ENCODE assay signal across 8 mouse cellular contexts in the genomic region with DNA sequence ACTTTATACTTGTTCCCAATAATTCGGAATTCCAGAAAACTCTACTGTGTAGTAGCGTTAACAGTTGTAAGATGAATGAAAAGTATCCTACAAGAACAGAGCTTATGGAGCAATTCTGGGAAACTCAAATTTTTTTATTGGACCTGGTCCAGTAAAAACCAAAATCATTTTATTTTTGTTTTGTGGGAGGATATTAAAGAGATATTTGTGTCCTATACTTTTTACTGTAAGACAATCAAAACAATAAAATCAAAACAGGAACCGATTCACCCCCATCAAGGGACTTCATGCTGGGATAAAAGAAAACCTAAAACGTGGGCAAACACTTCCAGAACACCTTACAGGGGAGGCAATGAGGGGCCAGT. TPM values are rescaled to one million over a fixed set of nuclear protein-coding genes. Genes with fewer than 3 reads are reported as not detected.
DNase-seq lines count a peak whose midpoint lies in the region; ATAC-seq and TF ChIP-seq lines count a peak whose summit lies in the region.

No protein-coding gene starts in this region.

- H3K9me3 ChIP-seq in heart, embryonic 15.5 days (replicated peaks) = no peaks in the 10 kb centered on the region
- no peaks in the 10 kb centered on the region for H3K9me3 ChIP-seq in G1E (replicated peaks)
- H3K9me3 ChIP-seq in forebrain, embryonic 15.5 days = no peaks in the 10 kb centered on the region
- no peaks in the 10 kb centered on the region for H3K9me3 ChIP-seq in liver, embryonic 16.5 days (replicated peaks; ENCODE audit: control insufficient read depth, low read length)

- no peaks in the 10 kb centered on the region for H3K36me3 ChIP-seq in heart, embryonic 15.5 days
- peaks cover 19% of the 10 kb centered on the region for H3K36me3 ChIP-seq in G1E (replicated peaks)
- H3K36me3 ChIP-seq in forebrain, embryonic 15.5 days = no peaks in the 10 kb centered on the region
- no peaks in the 10 kb centered on the region for H3K36me3 ChIP-seq in liver, embryonic 16.5 days (ENCODE audit: control insufficient read depth, insufficient read depth)

- H3K4me3 ChIP-seq in heart, embryonic 15.5 days = peak overlapping the region; percentile 60
- H3K4me3 ChIP-seq in G1E (ENCODE audit: low read depth, low read length) = peak overlapping the region; percentile 64
- H3K4me3 ChIP-seq in forebrain, embryonic 15.5 days = peak overlapping the region; percentile 45
- peak overlapping the region; percentile 91 for H3K4me3 ChIP-seq in liver, embryonic 16.5 days (ENCODE audit: low read depth, low read length)

- no peak for TF ChIP-seq CTCF in G1E (IDR thresholded peaks at IDR 0.05; ENCODE audit: low read depth, low read length)

- no peak overlapping the region for H3K9ac ChIP-seq in heart, embryonic 15.5 days
- H3K9ac ChIP-seq in forebrain, embryonic 15.5 days (replicated peaks) = peak overlapping the region; percentile 40; the same call in 1 of the 2 replicates
- H3K9ac ChIP-seq in liver, embryonic 16.5 days (ENCODE audit: low read depth, low read length) = peak overlapping the region; percentile 54

- no peak for ATAC-seq in heart, embryonic 15.5 days (replicated peaks; ENCODE audit: insufficient number of reproducible peaks, insufficient read depth, low FRiP score, low read depth)
- no peak for ATAC-seq in G1E (ENCODE audit: extremely low read depth, insufficient number of reproducible peaks, low FRiP score, poor library complexity, severe bottlenecking)
- ATAC-seq in forebrain, embryonic 15.5 days (replicated peaks) = 0 out of 2 replicates have a peak, but pooled peaks have one; percentile 0
- no peak for ATAC-seq in liver, embryonic 16.5 days (ENCODE audit: low read depth)

- DNase-seq in heart, postnatal 36 days = no peak
- no peak for DNase-seq in G1E (ENCODE audit: low spot score)
- DNase-seq in layer of hippocampus, postnatal 36 days = no peak
- DNase-seq in right cerebral cortex, adult 18-20 months = no peak
- DNase-seq in thymus, postnatal 25 days = no peak

- peak overlapping the region; percentile 76 for H3K27ac ChIP-seq in heart, embryonic 15.5 days
- H3K27ac ChIP-seq in forebrain, embryonic 15.5 days (replicated peaks) = peak overlapping the region; percentile 76
- no peak overlapping the region for H3K27ac ChIP-seq in liver, embryonic 16.5 days (ENCODE audit: low read length)

- peak overlapping the region; percentile 70 for H3K4me2 ChIP-seq in heart, embryonic 15.5 days
- H3K4me2 ChIP-seq in forebrain, embryonic 15.5 days (replicated peaks) = peak overlapping the region; percentile 58
- peak overlapping the region; percentile 94 for H3K4me2 ChIP-seq in liver, embryonic 16.5 days (ENCODE audit: low read depth, low read length)

- peaks cover 16% of the 10 kb centered on the region for H3K4me1 ChIP-seq in heart, embryonic 15.5 days (replicated peaks)
- peaks cover 28% of the 10 kb centered on the region for H3K4me1 ChIP-seq in G1E (ENCODE audit: insufficient read depth, low read depth, low read length)
- peaks cover 23% of the 10 kb centered on the region for H3K4me1 ChIP-seq in forebrain, embryonic 15.5 days
- peaks cover 7% of the 10 kb centered on the region for H3K4me1 ChIP-seq in liver, embryonic 16.5 days (ENCODE audit: control insufficient read depth, low read depth, low read length)

- H3K27me3 ChIP-seq in heart, embryonic 15.5 days = peaks cover 6% of the 10 kb centered on the region; the same call in 1 of the 2 replicates
- no peaks in the 10 kb centered on the region; the same call in 1 of the 2 replicates for H3K27me3 ChIP-seq in G1E (ENCODE audit: insufficient read depth, low read length)
- H3K27me3 ChIP-seq in forebrain, embryonic 15.5 days = no peaks in the 10 kb centered on the region
- no peaks in the 10 kb centered on the region; the same call in 1 of the 2 replicates for H3K27me3 ChIP-seq in liver, embryonic 16.5 days (ENCODE audit: control insufficient read depth, insufficient read depth, low read depth, low read length)

- intact Hi-C loops in heart, postnatal 36 days (cut with DNase I) = loop anchor here (10.0 kb wide), 1 partner anchor 246 kb away; a partner anchor contains a TSS

- 17% methylated on average over 4 of the region's 4 CpGs for WGBS in heart, embryonic 15.5 days
- WGBS in forebrain, embryonic 15.5 days = 23% methylated on average over 4 of the region's 4 CpGs
- 17% methylated on average over 4 of the region's 4 CpGs for WGBS in liver, embryonic 16.5 days (ENCODE audit: insufficient replicate concordance)

RNA-seq across cellular contexts. Expression of a gene that starts 0.7 kb away (rescaled TPM):
- 58.7 and 70.3 TPM in 2 replicates for polyA plus RNA-seq in heart, embryonic 15.5 days (2015; fragmentation: Nextera tagmentation; extraction: Ambion mirVana)
- total RNA-seq in heart, postnatal 36 days (2021) = 10 to 100 TPM; 18.4 to 19.2 TPM
- 55.5 and 61.0 TPM in 2 replicates for total RNA-seq in G1E (2014; fragmentation: Nextera tagmentation)
- total RNA-seq in G1E (2017) = 140 and 148 TPM in 2 replicates
- polyA plus RNA-seq in G1E (2012) = 27.0 and 28.0 TPM in 2 replicates
- polyA plus RNA-seq in forebrain, embryonic 15.5 days (2015; fragmentation: Nextera tagmentation; extraction: Ambion mirVana) = 119 and 122 TPM in 2 replicates
- 74.0 and 78.6 TPM in 2 replicates for polyA plus RNA-seq in liver, embryonic 16.5 days (2015; fragmentation: Nextera tagmentation; extraction: Ambion mirVana)
- 10 to 100 TPM; 70.5 to 71.0 TPM for total RNA-seq in layer of hippocampus, postnatal 36 days (2021)
